Mouse (Mus musculus) retina, postnatal 7 days (tissue): Measurements from ENCODE around the gene Slc5a5.

ENCODE experiments used
- DNase-seq: peaks from one replicate; pipeline ENCODE4 v3.0.0-alpha.2; 2012; ENCODE audit warnings: low read depth, low spot score

Slc5a5 gene

GRCm38 (mm10) chr8:70892022-70892895 lies at the start of gene Slc5a5:
TSS of gene Slc5a5 (minus strand) at chr8:70892757.
- no peak for DNase-seq

- DNase-seq, result no peak
These were observed 48.9 kb upstream of the Slc5a5 start for GRCm38 (mm10) chr8:70941478-70941877.

- DNase-seq, result no peak
These were observed 44.6 kb upstream of the Slc5a5 start for GRCm38 (mm10) chr8:70937200-70937599.

- DNase-seq, result no peak
These were observed 42.2 kb upstream of the Slc5a5 start for GRCm38 (mm10) chr8:70934786-70935185.

GRCm38 (mm10) chr8:70933036-70933435 lies 40.5 kb upstream of the Slc5a5 start:
- DNase-seq, result no peak

- no peak for DNase-seq
These were observed 39.2 kb upstream of the Slc5a5 start for GRCm38 (mm10) chr8:70931731-70932130.

GRCm38 (mm10) chr8:70928778-70929322 lies 36.3 kb upstream of the Slc5a5 start:
- no peak for DNase-seq

GRCm38 (mm10) chr8:70928096-70928495 lies 35.5 kb upstream of the Slc5a5 start:
- DNase-seq, result no peak

- DNase-seq, result no peak
These were observed 33.8 kb upstream of the Slc5a5 start for GRCm38 (mm10) chr8:70926396-70926795.

- no peak for DNase-seq
These were observed 33.2 kb upstream of the Slc5a5 start for GRCm38 (mm10) chr8:70925754-70926153.

GRCm38 (mm10) chr8:70924151-70924550 lies 31.6 kb upstream of the Slc5a5 start:
- DNase-seq, result no peak

GRCm38 (mm10) chr8:70920049-70920922 lies 27.7 kb upstream of the Slc5a5 start:
- no peak for DNase-seq

- DNase-seq, result no peak
These were observed 22.1 kb upstream of the Slc5a5 start for GRCm38 (mm10) chr8:70914704-70915103.

GRCm38 (mm10) chr8:70913523-70913922 lies 21.0 kb upstream of the Slc5a5 start:
- DNase-seq, result no peak

GRCm38 (mm10) chr8:70912955-70913354 lies 20.4 kb upstream of the Slc5a5 start:
- DNase-seq, result no peak

- DNase-seq, result no peak
These were observed 19.0 kb upstream of the Slc5a5 start for GRCm38 (mm10) chr8:70911596-70911995.

GRCm38 (mm10) chr8:70907518-70907917 lies 15.0 kb upstream of the Slc5a5 start:
- DNase-seq, result no peak

GRCm38 (mm10) chr8:70905831-70906736 lies 13.5 kb upstream of the Slc5a5 start, which contains the start of gene Map1s:
TSS of gene Map1s (plus strand) at chr8:70905932.
- peak; percentile 82 for DNase-seq

- DNase-seq, result no peak
These were observed 12.9 kb upstream of the Slc5a5 start for GRCm38 (mm10) chr8:70905463-70905830.

- DNase-seq, result no peak
These were observed 12.0 kb upstream of the Slc5a5 start for GRCm38 (mm10) chr8:70904532-70904931.

GRCm38 (mm10) chr8:70903582-70903981 lies 11.0 kb upstream of the Slc5a5 start:
- DNase-seq, result no peak
